17 mouse cellular contexts compared by ENCODE assay signal in the genomic region with DNA sequence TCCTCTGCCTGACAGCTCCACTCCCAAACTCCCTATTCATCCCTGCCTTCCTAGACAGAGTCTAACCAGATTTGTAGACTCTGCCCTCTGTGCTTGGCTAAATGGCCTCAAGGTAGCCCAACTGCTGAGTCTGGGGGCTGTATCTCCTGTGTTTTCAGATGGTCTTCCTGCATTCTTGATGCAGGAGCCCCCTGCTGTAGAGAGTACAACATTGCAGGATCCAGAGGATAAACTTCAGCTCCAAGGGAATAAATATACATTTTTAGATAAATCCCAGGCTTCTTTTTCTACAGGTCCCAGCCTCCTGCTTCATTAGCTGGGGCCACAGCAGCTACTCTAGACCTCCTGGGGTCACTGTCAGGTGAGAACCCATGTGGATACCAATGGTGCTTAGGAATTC.
DNase-seq lines count a peak whose midpoint lies in the region; ATAC-seq and TF ChIP-seq lines count a peak whose summit lies in the region.
"Had no signal": no experiment of that assay in that cellular context is flagged by ENCODE, and none has a peak within 500 bp of the region (broad histone marks: within the 10 kb centered on the region; RNA-seq: fewer than 3 reads in every experiment).

No protein-coding gene starts in this region.

- H3K27me3 ChIP-seq in heart, postnatal 0 days (ENCODE audit: control insufficient read depth, insufficient read depth, low read length): no peaks in the 10 kb centered on the region
- H3K27me3 ChIP-seq in lung, postnatal 0 days (replicated peaks; ENCODE audit: insufficient read depth, low read length): no peaks in the 10 kb centered on the region
- H3K27me3 ChIP-seq: megakaryocyte, embryonic 14.5 days had no signal

- no peak for TF ChIP-seq EP300 in heart, postnatal 0 days (IDR thresholded peaks at IDR 0.05; ENCODE audit: low read depth)
- TF ChIP-seq EP300 in lung, postnatal 0 days (IDR thresholded peaks at IDR 0.05): no peak

- no peak for DNase-seq in heart, postnatal 0 days (ENCODE audit: low spot score)
- DNase-seq in heart, adult 9 months (ENCODE audit: low spot score in 2 of 2): no peak
- no peak for DNase-seq in lung, postnatal 0 days (ENCODE audit: low spot score)
- no peak for DNase-seq in lung, postnatal 36 days
- DNase-seq in retina, postnatal 1 day: peak; percentile 45
- no peak for DNase-seq in frontal cortex, postnatal 36 days (ENCODE audit: low spot score in 2 of 2)
- no peak for DNase-seq in c-Kit-positive CD71-positive TER-119-positive erythroid progenitor cells, embryonic 14.5 days (ENCODE audit: low spot score)
- DNase-seq: adrenal gland, adult 2 months; heart, adult 11 months; heart, postnatal 10 days; kidney, postnatal 14 days; lung, adult 2 months; right cerebral cortex, postnatal 25 days; thymus, postnatal 25 days had no signal

- H3K9me3 ChIP-seq in heart, postnatal 0 days (replicated peaks; ENCODE audit: control insufficient read depth, low read length): no peaks in the 10 kb centered on the region
- H3K9me3 ChIP-seq in lung, postnatal 0 days (ENCODE audit: low read length): no peaks in the 10 kb centered on the region
- H3K9me3 ChIP-seq: megakaryocyte, embryonic 14.5 days had no signal

- no peak for ATAC-seq in heart, postnatal 0 days (ENCODE audit: insufficient read depth, low read depth)
- no peak for ATAC-seq in lung, postnatal 0 days
- ATAC-seq: inflammation-experienced regulatory T-cells, adult 6 months had no signal

- no peak overlapping the region for H3K27ac ChIP-seq in heart, postnatal 0 days (ENCODE audit: low read depth)
- H3K27ac ChIP-seq in lung, postnatal 0 days (ENCODE audit: low read length): no peak overlapping the region
- no peak overlapping the region for H3K27ac ChIP-seq in bone marrow macrophage, adult 2 months (ENCODE audit: insufficient read depth, low read depth, low read length)

- peaks cover 43% of the 10 kb centered on the region for H3K36me3 ChIP-seq in heart, postnatal 0 days (replicated peaks; ENCODE audit: control insufficient read depth, insufficient read depth, low read length)
- peaks cover 30% of the 10 kb centered on the region for H3K36me3 ChIP-seq in lung, postnatal 0 days (ENCODE audit: insufficient read depth, low read length)

- TF ChIP-seq CTCF in heart, postnatal 0 days (IDR thresholded peaks at IDR 0.05; ENCODE audit: low read depth): peak; percentile 38
- peak; percentile 60 for TF ChIP-seq CTCF in lung, postnatal 0 days (IDR thresholded peaks at IDR 0.05)
- 0 out of 2 replicates have a peak, but pooled peaks have one; percentile 23 for TF ChIP-seq CTCF in bone marrow macrophage, adult 2 months (IDR thresholded peaks at IDR 0.05; ENCODE audit: low read depth, low read length)

- no peak overlapping the region for H3K4me3 ChIP-seq in heart, postnatal 0 days (ENCODE audit: low read depth, low read length)
- H3K4me3 ChIP-seq in lung, postnatal 0 days (ENCODE audit: low read depth, low read length): no peak overlapping the region
- no peak overlapping the region for H3K4me3 ChIP-seq in bone marrow macrophage, adult 2 months (ENCODE audit: insufficient read depth, low read length)
- H3K4me3 ChIP-seq: megakaryocyte, embryonic 14.5 days had no signal

- no peak overlapping the region for H3K4me2 ChIP-seq in heart, postnatal 0 days (ENCODE audit: low read depth, low read length)
- H3K4me2 ChIP-seq in lung, postnatal 0 days (replicated peaks; ENCODE audit: low read depth, low read length): no peak overlapping the region

- H3K9ac ChIP-seq in heart, postnatal 0 days (replicated peaks; ENCODE audit: low read depth, low read length): no peak overlapping the region
- no peak overlapping the region for H3K9ac ChIP-seq in lung, postnatal 0 days (replicated peaks; ENCODE audit: low read depth)

- peaks cover 36% of the 10 kb centered on the region for H3K4me1 ChIP-seq in heart, postnatal 0 days (ENCODE audit: control insufficient read depth, insufficient read depth)
- peaks cover 18% of the 10 kb centered on the region for H3K4me1 ChIP-seq in lung, postnatal 0 days (ENCODE audit: insufficient read depth, low read depth, low read length)
- H3K4me1 ChIP-seq in bone marrow macrophage, adult 2 months (ENCODE audit: control insufficient read depth, insufficient read depth, low read length): peaks cover under 1% of the 10 kb centered on the region; the same call in 1 of the 2 replicates

- no peak for TF ChIP-seq POLR2A in bone marrow macrophage, adult 2 months (IDR thresholded peaks at IDR 0.05; ENCODE audit: borderline replicate concordance, low read depth, low read length)
